Mouse (Mus musculus): ENCODE data around the gene Klc2. TPM values are rescaled to one million over a fixed set of nuclear protein-coding genes. Genes with fewer than 3 reads are reported as not detected.

The Klc2 gene
- total RNA-seq, 2 experiments from 2014 or later: 170 to 176 TPM

- DNase-seq (ENCODE audit: low spot score in 2 of 2): peak; percentile 98 to 99
Observed at GRCm38 (mm10) chr19:5106731-5107191, 11.6 kb downstream of the Klc2 start, which contains the start of gene Rab1b. Gene Rab1b, minus strand, starts transcription at chr19:5107072.

DNA sequence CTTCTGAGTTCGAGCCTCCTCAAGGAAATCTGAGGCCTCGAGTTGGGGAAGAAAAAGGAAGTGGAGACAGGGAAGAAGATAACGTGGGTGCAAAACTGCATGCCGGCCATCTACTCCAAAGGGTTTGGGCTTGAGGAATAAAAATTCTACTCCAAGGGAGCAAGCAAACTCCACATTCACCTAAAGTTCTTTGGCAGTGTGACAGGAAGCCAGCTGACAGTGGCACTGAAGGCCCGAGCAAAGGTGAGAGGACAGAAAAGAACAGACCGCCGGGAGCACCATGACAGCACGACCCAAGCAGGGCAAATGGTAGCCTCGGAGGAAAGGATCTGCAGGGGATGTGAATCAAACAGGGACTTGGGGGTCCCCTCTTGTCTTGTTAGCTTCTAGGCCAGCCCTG, 12.3 kb downstream of the Klc2 start:
- no peak for DNase-seq (ENCODE audit: low spot score in 2 of 2)

DNA sequence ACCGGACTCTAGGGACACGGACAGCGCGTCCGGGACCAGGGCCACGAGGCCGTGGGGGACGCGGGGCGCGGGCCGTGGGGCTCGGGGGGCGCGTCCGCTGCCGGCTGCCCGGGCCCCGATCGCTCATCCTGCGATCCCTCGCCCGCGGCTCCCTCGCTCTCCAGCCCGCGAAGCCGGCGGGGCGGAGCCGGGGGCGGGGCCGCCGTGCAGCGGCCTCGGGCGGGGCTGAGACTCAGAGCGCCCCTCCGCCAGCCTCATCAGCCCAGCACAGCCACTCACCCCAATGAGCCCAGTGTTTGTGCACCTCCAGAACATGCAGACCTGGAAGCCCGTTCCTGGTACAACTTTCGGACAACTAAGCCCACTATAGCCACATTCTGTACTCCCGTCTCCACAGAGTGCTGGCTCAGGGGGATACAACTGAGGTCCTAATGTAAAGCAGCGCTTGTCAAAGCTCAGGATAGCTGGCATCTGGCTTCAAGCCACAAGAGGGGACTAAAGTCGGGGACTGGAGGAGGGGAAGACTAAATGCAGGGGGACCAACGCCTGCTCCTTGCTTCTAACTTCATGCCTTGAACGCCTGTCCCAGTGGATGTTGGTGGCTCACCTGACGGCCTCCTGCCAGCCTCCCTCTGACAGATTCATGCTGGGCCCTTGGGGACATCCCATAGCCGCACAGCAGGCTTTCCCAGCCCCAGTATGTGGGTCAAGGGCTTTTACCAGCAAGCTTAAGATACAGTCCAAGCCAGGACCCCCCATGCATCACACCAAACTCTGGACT, 19.8 kb downstream of the Klc2 start, which contains the start of gene Cnih2:
Cnih2 (minus strand) TSS at position 159 of the 781 bp plus-strand sequence.
- peak; percentile 71 to 82 for DNase-seq (ENCODE audit: low spot score in 2 of 2)

DNA sequence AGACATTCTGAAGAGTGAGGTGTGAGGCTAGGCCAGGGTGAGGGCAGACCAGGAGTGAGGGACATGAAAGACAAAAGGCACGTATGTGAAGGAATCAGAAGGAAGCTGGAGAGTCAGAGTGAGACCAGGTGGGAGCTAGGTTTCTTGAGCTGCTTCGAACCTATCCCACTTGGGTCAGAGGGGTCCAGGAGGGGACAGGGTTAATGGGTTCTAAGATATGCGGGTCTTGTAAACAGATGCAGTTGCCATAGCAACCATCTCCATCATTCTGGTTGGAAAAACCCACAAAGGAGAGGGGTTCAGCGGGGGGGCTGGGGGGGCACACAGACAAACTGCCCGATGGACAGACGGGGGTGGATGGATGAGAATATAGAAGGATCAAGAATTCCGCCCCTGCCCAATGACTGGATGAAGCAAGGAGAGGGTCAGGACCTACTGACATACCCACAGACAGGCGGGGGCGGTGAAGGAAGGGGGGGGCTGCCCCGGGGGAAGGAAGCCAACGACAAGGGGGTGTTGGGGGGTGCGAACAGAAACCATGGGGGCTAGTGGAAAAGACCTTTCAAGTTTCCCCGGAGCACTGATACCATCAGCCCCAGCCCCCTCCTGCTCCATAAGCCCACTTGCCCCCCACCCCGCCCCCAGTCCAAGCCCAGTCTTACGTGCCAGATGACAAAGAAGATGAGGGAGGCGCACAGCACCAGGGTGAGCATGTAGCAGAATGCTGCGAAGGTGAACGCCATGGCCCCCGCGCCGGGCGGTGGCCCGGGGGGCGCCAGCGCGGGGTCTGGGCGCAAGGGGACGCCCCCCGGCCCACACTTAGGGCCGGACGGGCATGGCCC, 20.6 kb downstream of the Klc2 start:
- DNase-seq (ENCODE audit: low spot score in 2 of 2): peak in 1 of 2 experiments; percentile 25

DNA sequence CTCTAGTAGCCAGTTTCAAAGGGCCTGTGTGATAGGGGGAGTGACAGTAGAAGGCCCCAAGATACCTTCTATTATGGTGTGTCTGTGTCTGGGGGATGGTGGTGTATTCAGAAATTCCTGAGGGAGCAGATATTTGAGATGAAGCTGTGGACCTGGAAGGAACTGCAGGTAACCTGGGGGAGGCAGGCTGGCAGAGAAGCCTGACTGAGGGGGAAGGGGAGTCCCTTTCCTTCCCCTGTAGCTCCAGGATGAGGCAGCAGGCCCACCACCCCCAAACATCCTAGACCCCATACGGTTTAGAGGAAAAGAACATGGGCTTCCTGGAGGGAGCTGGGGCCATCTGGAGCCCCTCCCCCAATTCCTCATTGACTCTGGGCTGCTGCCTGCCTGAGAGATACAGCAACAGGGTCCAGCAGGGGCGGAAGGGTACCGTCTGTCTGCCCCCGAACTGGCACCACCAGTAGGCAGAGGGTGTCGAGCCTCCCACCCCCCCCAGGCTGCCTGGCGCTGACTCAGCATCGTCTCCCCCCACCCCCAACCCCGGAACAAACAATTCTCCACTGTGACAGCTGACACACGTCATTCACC, 22.4 kb downstream of the Klc2 start:
- DNase-seq (ENCODE audit: low spot score in 2 of 2): peak; percentile 73 to 78

DNA sequence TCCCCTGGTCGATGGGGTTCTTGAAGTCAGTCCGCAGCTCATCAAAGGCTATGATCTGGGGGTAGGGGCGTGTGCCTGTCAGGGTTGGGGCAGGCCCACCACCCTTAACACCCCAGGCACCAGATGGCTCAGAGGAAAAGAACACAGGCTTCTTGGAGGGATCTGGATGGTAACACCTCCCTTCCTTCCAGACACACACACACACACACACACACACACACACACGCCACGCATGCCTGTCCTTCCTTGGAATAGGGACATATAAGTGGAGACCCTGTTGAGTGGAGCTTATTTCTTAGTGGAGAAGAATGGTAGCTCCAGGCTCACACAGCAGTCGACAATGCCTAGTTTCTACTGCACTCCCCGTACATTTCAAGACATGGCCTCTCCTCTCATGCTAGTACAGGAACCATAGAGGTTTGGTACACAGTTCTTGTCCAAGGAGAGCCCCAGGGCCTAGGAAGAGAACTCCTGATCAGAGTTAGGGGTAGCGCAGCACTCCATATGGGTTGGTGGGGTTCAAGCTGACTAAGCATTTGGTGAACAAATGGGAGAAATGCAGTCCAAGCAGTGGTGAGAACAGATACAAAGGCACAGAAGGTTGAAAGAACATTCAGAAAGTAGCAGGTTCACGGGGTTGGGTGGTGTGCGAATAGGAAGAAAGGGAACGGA, 23.5 kb downstream of the Klc2 start:
- DNase-seq (ENCODE audit: low spot score in 2 of 2): no peak

GRCm38 (mm10) chr19:5094243-5094632, 24.1 kb downstream of the Klc2 start:
- peak; percentile 99 for DNase-seq (ENCODE audit: low spot score in 2 of 2)

DNA sequence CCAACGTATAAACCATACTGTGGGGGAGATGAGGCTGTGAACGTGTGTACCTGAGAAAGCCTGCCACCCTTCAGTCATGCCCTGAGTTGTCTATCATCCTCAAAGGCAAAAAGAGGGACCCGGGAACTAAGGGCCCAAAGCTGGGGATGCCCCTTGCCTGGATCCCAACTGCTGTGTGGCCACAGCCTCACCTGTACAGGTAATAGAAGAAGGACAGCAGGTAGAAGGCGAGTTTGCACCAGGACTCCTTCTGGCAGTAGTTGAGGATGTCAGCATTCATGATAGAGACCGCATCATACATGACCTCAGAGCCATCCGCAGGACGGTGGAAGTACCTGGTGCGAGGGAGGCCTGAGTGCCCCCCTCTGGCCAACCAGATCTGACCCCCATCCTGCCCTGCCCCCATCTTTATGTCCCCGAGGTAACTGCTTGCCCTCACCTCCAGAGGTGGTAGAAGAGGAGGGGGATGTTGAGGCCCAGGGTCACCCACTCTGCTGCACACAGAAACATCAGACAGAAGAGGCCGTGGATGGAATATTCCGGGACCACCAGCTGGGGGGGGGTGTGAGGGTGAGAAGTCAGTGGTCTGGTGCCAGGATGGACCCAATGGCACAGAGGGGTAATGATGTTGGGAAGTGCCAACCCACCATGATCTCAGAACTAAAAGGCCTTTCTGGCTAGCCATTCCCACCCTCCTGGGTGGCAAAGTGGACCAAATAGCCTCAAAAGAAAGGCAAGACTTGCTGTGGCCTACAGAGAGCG, 24.7 kb downstream of the Klc2 start:
- DNase-seq (ENCODE audit: low spot score in 2 of 2): no peak

GRCm38 (mm10) chr19:5092083-5092482, 26.3 kb downstream of the Klc2 start:
- DNase-seq (ENCODE audit: low spot score in 2 of 2): no peak

DNA sequence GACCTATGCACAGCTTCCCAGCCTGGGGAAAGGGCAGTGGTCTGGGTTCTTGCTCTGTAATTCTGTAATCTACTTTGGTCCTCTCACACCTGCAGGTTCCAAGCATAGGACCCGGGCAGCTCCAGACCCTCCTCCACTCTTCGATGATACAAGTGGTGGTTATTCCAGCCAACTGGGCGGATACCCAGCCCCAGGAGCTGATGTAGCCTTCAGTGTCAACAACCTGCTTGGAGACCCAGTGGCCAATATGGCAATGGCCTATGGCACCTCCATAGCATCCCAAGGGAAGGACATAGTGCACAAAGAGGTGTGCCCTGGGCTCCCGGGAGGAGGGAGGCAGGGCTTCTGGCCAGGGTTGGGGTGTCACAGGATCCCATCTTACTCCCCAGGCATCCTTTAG, 29.0 kb downstream of the Klc2 start:
- no peak for DNase-seq (ENCODE audit: low spot score in 2 of 2)

- peak; percentile 89 to 91 for DNase-seq (ENCODE audit: low spot score in 2 of 2)
Observed at GRCm38 (mm10) chr19:5087884-5088728, 30.3 kb downstream of the Klc2 start, which contains the start of gene Yif1a. Gene Yif1a, plus strand, starts transcription at chr19:5088538.

DNA sequence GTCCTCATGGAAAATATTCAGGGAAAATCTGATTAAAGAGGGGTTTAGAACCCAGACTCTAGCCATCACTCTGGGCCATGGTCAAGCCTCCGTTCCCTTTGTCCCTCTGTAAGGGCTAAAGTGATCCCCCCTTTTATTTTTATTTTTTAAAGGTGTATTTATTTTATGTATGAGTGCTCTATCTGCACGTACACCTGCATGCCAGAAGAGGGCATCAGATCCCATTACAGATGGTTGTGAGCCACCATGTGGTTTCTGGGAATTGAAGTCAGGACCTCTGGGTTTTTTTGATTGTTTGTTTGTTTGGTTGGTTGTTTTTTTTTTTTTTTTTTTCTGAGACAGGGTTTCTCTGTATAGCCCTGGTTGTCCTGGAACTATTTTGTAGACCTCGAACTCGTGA, 31.8 kb downstream of the Klc2 start:
- peak in 1 of 2 experiments; percentile 10 for DNase-seq (ENCODE audit: low spot score in 2 of 2)

DNA sequence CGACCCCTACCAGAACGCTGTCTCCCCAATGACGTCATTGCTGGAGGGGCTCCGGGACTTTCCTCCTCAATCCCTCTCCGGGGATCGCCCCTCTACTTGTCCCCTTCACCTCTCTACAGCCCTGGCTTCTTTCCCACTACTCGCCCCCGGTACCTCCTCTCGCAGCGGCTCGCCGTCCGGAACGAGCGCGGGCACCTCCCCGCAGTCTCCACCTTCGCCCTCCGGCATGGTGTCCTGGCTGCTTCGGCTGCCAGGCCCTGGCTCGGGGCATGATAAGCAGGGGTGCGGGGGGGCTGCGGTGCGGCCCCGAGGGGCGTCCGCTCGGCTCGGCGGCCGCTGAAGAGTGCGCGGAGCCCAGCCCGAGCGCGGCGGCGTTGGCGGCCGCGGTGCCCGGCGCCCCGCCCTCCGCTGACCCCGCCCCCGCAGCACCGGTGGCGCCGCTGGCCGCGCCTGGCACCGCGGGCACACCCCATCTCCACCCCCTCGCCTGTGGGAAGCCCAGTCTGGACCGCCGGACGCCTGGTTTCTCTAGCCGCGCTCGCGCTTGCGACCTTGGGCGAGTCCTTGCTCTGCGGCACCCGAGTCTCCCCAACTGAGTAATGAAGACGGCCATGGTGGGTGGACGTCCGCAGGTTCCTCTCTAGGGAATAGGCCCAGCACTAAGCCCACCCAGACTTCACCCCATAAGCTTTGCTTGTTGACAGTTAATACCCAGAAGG, 33.1 kb downstream of the Klc2 start, which contains the start of gene Tmem151a:
Tmem151a (minus strand) TSS at position 387 of the 719 bp plus-strand sequence.
- DNase-seq (ENCODE audit: low spot score in 2 of 2): peak; percentile 41 to 51

GRCm38 (mm10) chr19:5084834-5085144, 33.6 kb downstream of the Klc2 start:
- peak in 1 of 2 experiments; percentile 28 for DNase-seq (ENCODE audit: low spot score in 2 of 2)

GRCm38 (mm10) chr19:5083961-5084833, 34.2 kb downstream of the Klc2 start:
- DNase-seq (ENCODE audit: low spot score in 2 of 2): no peak

DNA sequence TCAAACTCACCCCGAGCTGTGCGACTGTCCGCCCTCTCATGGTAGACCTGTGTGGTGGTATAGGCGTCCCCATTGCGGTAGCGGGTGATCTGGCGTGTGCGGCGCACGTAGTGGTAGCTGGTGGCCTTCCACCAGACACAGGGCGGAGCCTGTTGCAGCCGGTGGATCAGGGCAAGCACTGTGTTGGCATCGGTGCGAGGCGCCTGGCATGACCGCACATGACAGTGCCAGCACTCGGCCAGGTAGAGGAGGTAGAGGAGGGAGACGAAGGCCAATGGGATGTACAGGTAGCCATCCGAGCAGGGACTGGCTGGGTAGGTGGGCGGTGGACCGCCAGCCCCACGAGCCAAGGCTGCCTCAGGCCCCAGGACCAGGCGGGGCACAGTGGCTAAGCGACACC, 35.8 kb downstream of the Klc2 start:
- DNase-seq (ENCODE audit: low spot score in 2 of 2): no peak

DNA sequence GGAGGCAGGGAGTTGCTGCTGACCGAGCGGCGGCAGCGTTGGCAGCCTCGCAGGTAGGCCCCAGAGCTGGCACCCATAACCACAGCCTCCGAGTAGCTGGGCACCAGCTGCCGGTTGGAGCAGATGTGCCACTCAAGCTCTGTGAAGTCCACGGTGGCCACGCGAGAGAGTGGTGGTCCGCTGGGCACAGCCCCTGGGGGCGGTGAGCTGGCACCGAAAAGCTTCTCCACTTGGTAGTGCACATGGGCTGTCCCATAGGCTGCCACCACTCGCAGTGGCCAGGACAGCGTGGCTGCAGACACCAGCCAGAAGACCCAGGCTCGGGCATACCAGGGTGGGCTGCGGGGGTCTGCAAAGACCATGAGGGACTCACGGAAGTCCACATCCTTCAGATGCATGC, 36.4 kb downstream of the Klc2 start:
- DNase-seq (ENCODE audit: low spot score in 2 of 2): no peak

GRCm38 (mm10) chr19:5079279-5079678, 39.1 kb downstream of the Klc2 start:
- DNase-seq (ENCODE audit: low spot score in 2 of 2): no peak

Data from layer of hippocampus, postnatal 10 days (tissue).